Comparison of ENCODE assay signal across 20 mouse cellular contexts in the genomic region with DNA sequence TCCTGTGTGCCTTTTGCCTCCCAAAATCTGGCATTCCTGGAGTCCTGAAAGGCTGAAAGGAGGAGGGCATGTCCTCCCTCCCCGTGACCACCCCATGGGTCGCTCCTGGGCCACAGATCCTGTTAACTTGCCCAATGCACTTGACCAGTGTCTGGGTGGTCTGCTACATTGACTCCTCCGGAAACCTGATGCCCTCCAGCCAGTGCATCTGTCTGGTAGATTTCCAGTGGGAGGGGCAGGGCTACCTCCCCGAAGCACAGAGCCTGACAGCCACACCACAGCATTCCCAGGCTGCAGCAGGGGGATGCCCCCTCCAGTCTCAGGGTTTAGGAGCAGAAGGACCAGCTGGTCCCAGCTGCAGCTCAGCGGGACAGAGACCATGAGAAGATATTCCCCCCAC. TPM values are rescaled to one million over a fixed set of nuclear protein-coding genes. Genes with fewer than 3 reads are reported as not detected.
DNase-seq lines count a peak whose midpoint lies in the region; ATAC-seq and TF ChIP-seq lines count a peak whose summit lies in the region.
"Had no signal": no experiment of that assay in that cellular context is flagged by ENCODE, and none has a peak within 500 bp of the region (broad histone marks: within the 10 kb centered on the region; RNA-seq: fewer than 3 reads in every experiment).

No protein-coding gene starts in this region.

- H3K9me3 ChIP-seq in kidney, embryonic 14.5 days (ENCODE audit: control insufficient read depth, low read length): no peaks in the 10 kb centered on the region
- no peaks in the 10 kb centered on the region for H3K9me3 ChIP-seq in ES-Bruce4 (replicated peaks; ENCODE audit: control insufficient read depth, insufficient read depth, low read length, poor library complexity, severe bottlenecking)
- no peaks in the 10 kb centered on the region for H3K9me3 ChIP-seq in limb, embryonic 11.5 days (ENCODE audit: control insufficient read depth, low read length)
- H3K9me3 ChIP-seq: forebrain, embryonic 13.5 days; heart, embryonic 15.5 days; hindbrain, embryonic 15.5 days; liver, embryonic 15.5 days; midbrain, embryonic 13.5 days had no signal

- H3K27me3 ChIP-seq in kidney, embryonic 14.5 days (ENCODE audit: control insufficient read depth, insufficient read depth, low read length): peaks cover 16% of the 10 kb centered on the region; the same call in 1 of the 2 replicates
- H3K27me3 ChIP-seq in ES-Bruce4 (ENCODE audit: control insufficient read depth, insufficient read depth, low read length, poor library complexity, severe bottlenecking): no peaks in the 10 kb centered on the region
- H3K27me3 ChIP-seq in limb, embryonic 11.5 days (ENCODE audit: control insufficient read depth, insufficient read depth, low read length): no peaks in the 10 kb centered on the region

- peaks cover 5% of the 10 kb centered on the region for H3K4me1 ChIP-seq in kidney, embryonic 14.5 days (ENCODE audit: control insufficient read depth, insufficient read depth, low read length)
- no peaks in the 10 kb centered on the region for H3K4me1 ChIP-seq in ES-Bruce4 (ENCODE audit: control insufficient read depth, insufficient read depth, low read length)
- peaks cover 18% of the 10 kb centered on the region for H3K4me1 ChIP-seq in limb, embryonic 11.5 days (ENCODE audit: control insufficient read depth, insufficient read depth, low read length)
- H3K4me1 ChIP-seq: liver, embryonic 15.5 days had no signal

- H3K27ac ChIP-seq in kidney, embryonic 14.5 days (ENCODE audit: low read depth, low read length): no peak overlapping the region
- peak overlapping the region; percentile 62; the same call in 1 of the 2 replicates for H3K27ac ChIP-seq in ES-Bruce4 (ENCODE audit: insufficient read depth, low read length)
- H3K27ac ChIP-seq in limb, embryonic 11.5 days (replicated peaks; ENCODE audit: low read depth, low read length): no peak overlapping the region
- H3K27ac ChIP-seq: forebrain, embryonic 13.5 days; heart, embryonic 15.5 days; hindbrain, embryonic 15.5 days; liver, embryonic 15.5 days; midbrain, embryonic 13.5 days had no signal

- no peak for DNase-seq in kidney, adult 11 months
- peak; percentile 62 for DNase-seq in embryo, embryonic 10.5 days (ENCODE audit: low spot score)
- DNase-seq in limb, embryonic 11.5 days (ENCODE audit: low spot score): peak; percentile 46
- no peak for DNase-seq in right cerebral cortex, adult 18-20 months
- no peak for DNase-seq in ovary, postnatal 14 days (ENCODE audit: low spot score)
- DNase-seq in ovary, postnatal 36 days (ENCODE audit: low spot score): no peak
- DNase-seq: adrenal gland, postnatal 25 days; cerebellum, adult 8-10 months; heart, adult 11 months; kidney, postnatal 14 days; lung, postnatal 36 days had no signal

- TF ChIP-seq EP300 in ES-Bruce4 (IDR thresholded peaks at IDR 0.05; ENCODE audit: insufficient read depth, low read depth, low read length): peak; percentile 77

- no peak for TF ChIP-seq POLR2A in ES-Bruce4 (IDR thresholded peaks at IDR 0.05; ENCODE audit: insufficient read depth, low read length)

- no peak overlapping the region for H3K9ac ChIP-seq in kidney, embryonic 14.5 days (ENCODE audit: low read depth, low read length)
- no peak overlapping the region for H3K9ac ChIP-seq in ES-Bruce4 (ENCODE audit: low read depth, poor library complexity, severe bottlenecking)
- H3K9ac ChIP-seq in limb, embryonic 11.5 days (ENCODE audit: low read length): no peak overlapping the region; the same call in 1 of the 2 replicates
- H3K9ac ChIP-seq: forebrain, embryonic 13.5 days; heart, embryonic 15.5 days; hindbrain, embryonic 15.5 days; liver, embryonic 15.5 days; midbrain, embryonic 13.5 days had no signal

- no peaks in the 10 kb centered on the region for H3K36me3 ChIP-seq in kidney, embryonic 14.5 days (ENCODE audit: control insufficient read depth, insufficient read depth, low read length)
- H3K36me3 ChIP-seq in ES-Bruce4 (ENCODE audit: control insufficient read depth, insufficient read depth, low read length, poor library complexity, severe bottlenecking): 0 out of 2 replicates have a peak, but pooled peaks cover under 1% of the 10 kb centered on the region
- no peaks in the 10 kb centered on the region for H3K36me3 ChIP-seq in limb, embryonic 11.5 days (ENCODE audit: control insufficient read depth, insufficient read depth, low read length)
- H3K36me3 ChIP-seq: heart, embryonic 15.5 days; hindbrain, embryonic 15.5 days; liver, embryonic 15.5 days; midbrain, embryonic 13.5 days had no signal

- under 1% methylated on average over 5 of the region's 5 CpGs for WGBS in kidney, embryonic 14.5 days
- 9% methylated on average over 5 of the region's 5 CpGs for WGBS in limb, embryonic 11.5 days

- TF ChIP-seq CTCF in ES-Bruce4 (IDR thresholded peaks at IDR 0.05; ENCODE audit: low read depth, low read length): no peak

- no peak overlapping the region for H3K4me2 ChIP-seq in kidney, embryonic 14.5 days (replicated peaks; ENCODE audit: low read depth, low read length)
- H3K4me2 ChIP-seq in limb, embryonic 11.5 days (ENCODE audit: low read depth, severe bottlenecking): no peak overlapping the region
- H3K4me2 ChIP-seq: forebrain, embryonic 13.5 days; heart, embryonic 15.5 days; hindbrain, embryonic 15.5 days; liver, embryonic 15.5 days; midbrain, embryonic 13.5 days had no signal

- H3K4me3 ChIP-seq in kidney, embryonic 14.5 days (ENCODE audit: low read length): no peak overlapping the region
- H3K4me3 ChIP-seq in ES-Bruce4 (ENCODE audit: low read depth, low read length): no peak overlapping the region
- no peak overlapping the region for H3K4me3 ChIP-seq in limb, embryonic 11.5 days (ENCODE audit: low read depth, low read length)
- H3K4me3 ChIP-seq: forebrain, embryonic 13.5 days; heart, embryonic 15.5 days; hindbrain, embryonic 15.5 days; liver, embryonic 15.5 days; midbrain, embryonic 13.5 days had no signal

- peak; percentile 87 for ATAC-seq in kidney, embryonic 14.5 days (ENCODE audit: low FRiP score, low TSS enrichment)
- 0 out of 2 replicates have a peak, but pooled peaks have one; percentile 58 for ATAC-seq in limb, embryonic 11.5 days (ENCODE audit: insufficient number of reproducible peaks, low FRiP score, low TSS enrichment, low read depth)
- ATAC-seq: forebrain, embryonic 13.5 days; midbrain, embryonic 13.5 days had no signal

RNA-seq across cellular contexts. Expression of a gene that starts 15.2 kb away (rescaled TPM):
- polyA plus RNA-seq in kidney, embryonic 14.5 days (2014; fragmentation: Nextera tagmentation; extraction: Ambion mirVana): not detected in 2 replicates
- polyA plus RNA-seq in ES-Bruce4 (2011; ENCODE audit: insufficient read depth, insufficient read length, low read depth, missing spikeins): not detected in 2 replicates
- polyA plus RNA-seq in limb, embryonic 11.5 days (2014; fragmentation: Nextera tagmentation; extraction: Ambion mirVana): not detected in 2 replicates
- polyA plus RNA-seq: forebrain, embryonic 13.5 days; heart, embryonic 15.5 days; hindbrain, embryonic 15.5 days; liver, embryonic 15.5 days; midbrain, embryonic 13.5 days; small intestine, adult 2 months; stomach, embryonic 16.5 days had no signal

RNA-seq across cellular contexts. Expression of a gene that starts 15.8 kb away (rescaled TPM):
- polyA plus RNA-seq in kidney, embryonic 14.5 days (2014; fragmentation: Nextera tagmentation; extraction: Ambion mirVana): 13.5 and 25.4 TPM in 2 replicates
- 3.1 and 5.4 TPM in 2 replicates for polyA plus RNA-seq in ES-Bruce4 (2011; ENCODE audit: insufficient read depth, insufficient read length, low read depth, missing spikeins)
- 78.2 and 87.1 TPM in 2 replicates for polyA plus RNA-seq in limb, embryonic 11.5 days (2014; fragmentation: Nextera tagmentation; extraction: Ambion mirVana)

Comparison
In these comparisons a context has a peak if more than half of its experiments do, and no peak if none do; other contexts are left out.
1. DNase-seq: peak in embryo, embryonic 10.5 days (single experiment) and limb, embryonic 11.5 days (single experiment); none in kidney, adult 11 months (single experiment), right cerebral cortex, adult 18-20 months (single experiment), ovary, postnatal 14 days (single experiment) and ovary, postnatal 36 days (single experiment).